Mouse (Mus musculus) lung, postnatal 4 days (tissue): ENCODE results near the gene Ccl9.
"Not testable (repeated sequence)": the region's sequence is repeated elsewhere in the genome, so short reads cannot be mapped to it uniquely, and the experiment has no call there.

Experiments used
- DNase-seq, 2 experiments: peaks; one replicate each; pipeline ENCODE4 v3.0.0; 2021

Gene Ccl9

GRCm38 (mm10) chr11:83578999-83579398, 563 bp upstream of the Ccl9 start:
- no peak for DNase-seq

GRCm38 (mm10) chr11:83576927-83577555, 1.4 kb downstream of the Ccl9 start:
- no peak for DNase-seq

- no peak for DNase-seq
Observed at GRCm38 (mm10) chr11:83572834-83573233, 5.6 kb downstream of the Ccl9 start.

- DNase-seq, result peak; percentile 30 to 40
Observed at GRCm38 (mm10) chr11:83572223-83572622, 6.2 kb downstream of the Ccl9 start.

GRCm38 (mm10) chr11:83570189-83570588, 8.2 kb downstream of the Ccl9 start:
- no peak for DNase-seq

GRCm38 (mm10) chr11:83569249-83569648, 9.2 kb downstream of the Ccl9 start:
- DNase-seq, result no peak

- DNase-seq, result no peak
Observed at GRCm38 (mm10) chr11:83568786-83569185, 9.7 kb downstream of the Ccl9 start.

- no peak for DNase-seq
Observed at GRCm38 (mm10) chr11:83568061-83568460, 10.4 kb downstream of the Ccl9 start.

GRCm38 (mm10) chr11:83567311-83567710, 11.1 kb downstream of the Ccl9 start:
- DNase-seq, result no peak

- no peak for DNase-seq
Observed at GRCm38 (mm10) chr11:83566617-83567016, 11.8 kb downstream of the Ccl9 start.

GRCm38 (mm10) chr11:83563754-83564153, 14.7 kb downstream of the Ccl9 start:
- DNase-seq, result no peak

- DNase-seq, result no peak
Observed at GRCm38 (mm10) chr11:83562311-83562887, 16.0 kb downstream of the Ccl9 start.

- no peak for DNase-seq
Observed at GRCm38 (mm10) chr11:83560405-83560804, 18.0 kb downstream of the Ccl9 start.

GRCm38 (mm10) chr11:83557074-83557473, 21.4 kb downstream of the Ccl9 start:
- no peak for DNase-seq

- DNase-seq, result peak; percentile 60 to 85
Observed at GRCm38 (mm10) chr11:83556085-83556781, 22.2 kb downstream of the Ccl9 start.

GRCm38 (mm10) chr11:83551668-83552067, 26.8 kb downstream of the Ccl9 start:
- no peak for DNase-seq

- not testable (repeated sequence) for DNase-seq
Observed at GRCm38 (mm10) chr11:83551037-83551436, 27.4 kb downstream of the Ccl9 start.

GRCm38 (mm10) chr11:83550186-83550632, 28.2 kb downstream of the Ccl9 start:
- no peak for DNase-seq

- DNase-seq, result no peak
Observed at GRCm38 (mm10) chr11:83544214-83544613, 34.2 kb downstream of the Ccl9 start.

- DNase-seq, result no peak
Observed at GRCm38 (mm10) chr11:83541415-83541814, 37.0 kb downstream of the Ccl9 start.

GRCm38 (mm10) chr11:83540931-83541330, 37.5 kb downstream of the Ccl9 start:
- DNase-seq, result no peak

- no peak for DNase-seq
Observed at GRCm38 (mm10) chr11:83538705-83539314, 39.6 kb downstream of the Ccl9 start.

- DNase-seq, result no peak
Observed at GRCm38 (mm10) chr11:83536831-83537230, 41.6 kb downstream of the Ccl9 start.
